Mouse (Mus musculus) B cell, adult 2 months (primary cell): ENCODE data around the gene Rnf44.

ENCODE experiments used
- DNase-seq, 2 experiments: peaks; one replicate each; pipeline ENCODE4 v3.0.0; 2022

Rnf44 gene

GRCm38 (mm10) chr13:54686139-54687053, 7.3 kb downstream of the Rnf44 start:
- no peak for DNase-seq

- no peak for DNase-seq
These were observed 8.5 kb downstream of the Rnf44 start for GRCm38 (mm10) chr13:54685174-54685573.

GRCm38 (mm10) chr13:54684140-54684896, 9.4 kb downstream of the Rnf44 start:
- DNase-seq, result no peak

DNA sequence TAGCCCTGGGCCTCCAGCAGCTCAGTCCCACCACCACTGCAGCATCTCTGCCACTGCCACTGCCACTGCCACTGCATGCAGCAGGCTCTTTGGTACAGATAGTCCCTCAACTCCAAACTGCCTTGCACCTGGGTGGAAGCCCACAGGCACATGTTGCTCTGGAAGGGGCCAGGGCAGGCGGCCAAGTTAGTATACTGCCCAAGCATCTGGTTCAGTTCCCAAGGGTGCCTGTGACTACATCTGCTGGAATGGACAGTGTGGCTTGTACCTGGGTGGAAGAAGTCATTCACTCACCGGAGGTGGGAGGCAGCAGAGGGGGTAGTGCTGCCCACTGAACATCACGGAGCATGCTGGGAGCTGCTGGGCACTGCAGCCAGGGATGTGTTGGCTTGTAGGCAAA, 10.4 kb downstream of the Rnf44 start:
- no peak for DNase-seq

DNA sequence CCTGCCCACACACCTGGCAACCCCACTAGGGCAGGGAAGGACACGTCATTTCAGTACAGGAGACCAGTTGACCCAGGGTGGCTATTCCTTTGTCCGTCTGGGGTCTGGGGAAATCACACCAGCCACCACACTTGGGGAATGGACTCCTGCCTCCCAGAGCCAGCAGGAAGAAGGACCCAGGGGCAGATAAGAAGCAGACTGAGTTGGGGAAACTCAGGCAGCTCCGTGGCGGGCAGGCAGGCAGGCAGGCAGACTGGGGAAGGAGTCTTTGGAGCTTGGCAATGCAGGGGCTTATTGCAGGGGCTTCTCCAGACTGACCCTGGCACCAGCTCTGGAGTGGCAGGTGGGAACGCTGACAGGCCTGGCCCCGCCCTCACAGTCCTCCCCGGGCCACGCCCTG, 12.4 kb downstream of the Rnf44 start:
- no peak for DNase-seq

GRCm38 (mm10) chr13:54680184-54680853, 13.4 kb downstream of the Rnf44 start:
- DNase-seq, result no peak

- no peak for DNase-seq
These were observed 15.4 kb downstream of the Rnf44 start for GRCm38 (mm10) chr13:54678263-54678662.

GRCm38 (mm10) chr13:54675895-54676590, 17.7 kb downstream of the Rnf44 start:
- DNase-seq, result no peak

GRCm38 (mm10) chr13:54670491-54670890, 23.2 kb downstream of the Rnf44 start:
- no peak for DNase-seq

DNA sequence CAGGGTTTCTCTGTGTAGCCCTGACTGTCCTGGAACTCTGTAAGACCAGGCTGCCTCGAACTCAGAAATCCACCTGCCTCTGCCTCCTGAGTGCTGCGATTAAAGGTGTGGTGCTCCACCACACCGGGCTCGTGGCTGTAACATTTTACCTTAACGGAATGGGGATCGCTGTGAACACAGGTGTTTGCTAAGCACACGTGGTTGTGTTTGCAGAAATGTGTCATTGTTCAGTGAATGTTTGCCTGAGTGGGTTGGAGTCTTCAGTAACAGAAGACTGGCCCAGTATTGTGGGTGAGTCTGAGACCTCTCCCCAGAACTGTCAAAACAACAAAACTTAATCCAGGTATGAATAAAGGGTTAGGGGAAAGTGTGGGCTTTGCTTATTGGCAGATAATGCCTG, 28.6 kb downstream of the Rnf44 start:
- DNase-seq, result no peak

DNA sequence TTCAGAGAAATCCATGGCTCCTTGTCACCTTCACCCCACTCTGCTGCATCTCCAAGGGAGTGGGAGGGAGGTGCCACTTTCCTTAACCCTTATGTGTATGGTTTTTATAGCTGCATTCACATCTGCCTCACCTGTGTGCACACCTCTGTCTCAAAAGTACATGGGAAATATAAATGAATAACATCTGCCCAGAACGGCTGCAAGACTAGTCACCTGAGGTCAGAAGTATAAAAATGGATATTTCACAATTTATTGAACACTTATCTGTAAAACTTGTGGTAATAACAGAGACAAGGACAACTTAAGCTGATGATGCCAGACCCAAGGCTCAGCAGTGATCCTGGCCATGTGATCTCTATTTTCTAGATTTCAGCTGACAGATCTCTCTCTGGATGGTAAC, 29.2 kb downstream of the Rnf44 start:
- no peak for DNase-seq

- DNase-seq, result no peak
These were observed 29.7 kb downstream of the Rnf44 start for GRCm38 (mm10) chr13:54663999-54664398.

GRCm38 (mm10) chr13:54661358-54661757, 32.3 kb downstream of the Rnf44 start:
- no peak for DNase-seq

GRCm38 (mm10) chr13:54660877-54661276, 32.8 kb downstream of the Rnf44 start:
- DNase-seq, result no peak

DNA sequence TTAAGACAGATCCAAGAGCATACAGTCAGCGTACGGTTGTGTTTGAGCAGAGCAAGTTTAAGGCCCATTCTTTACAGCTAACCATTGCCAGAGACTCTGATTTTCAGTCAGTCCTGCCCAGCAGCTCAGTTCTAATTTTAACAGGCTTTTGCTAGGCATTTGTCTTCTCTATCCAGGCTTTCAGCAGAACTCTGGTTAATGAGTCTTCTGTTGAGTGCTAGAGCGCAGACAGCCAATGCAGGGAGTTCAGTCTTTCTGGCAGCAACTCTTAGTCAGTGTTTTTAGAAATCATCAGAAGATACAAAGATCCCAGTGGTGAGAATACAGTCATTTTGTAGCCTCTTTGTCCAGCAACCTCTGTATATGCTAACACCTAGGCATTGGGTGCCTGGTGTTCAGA, 43.2 kb downstream of the Rnf44 start:
- DNase-seq, result no peak

- DNase-seq, result no peak
These were observed 58.7 kb downstream of the Rnf44 start for GRCm38 (mm10) chr13:54635011-54635410.

- no peak for DNase-seq
These were observed 60.9 kb downstream of the Rnf44 start for GRCm38 (mm10) chr13:54632731-54633277.
